Mouse (Mus musculus) heart, embryonic 11.5 days (tissue): ENCODE data around the gene Ap1s1. TPM values are rescaled to one million over a fixed set of nuclear protein-coding genes. Genes with fewer than 3 reads are reported as not detected.

Source experiments
- ATAC-seq: fragments of 200-750 bp; cut with Nextera tagmentation; replicated peaks from 2 replicates; pipeline ENCODE4 v1.8.0; 2017; ENCODE audit warnings: moderate library complexity; ENCODE audit not compliant: insufficient number of reproducible peaks, low FRiP score, low TSS enrichment
- H3K27ac ChIP-seq: fragments of 300-500 bp; sonication (generic); 2 replicates; pipeline ENCODE4 v1.5.1; 2014; ENCODE audit warnings: mild to moderate bottlenecking, low read depth, low read length
- H3K27me3 ChIP-seq: fragments of 300-500 bp; sonication (generic); 2 replicates; pipeline ENCODE4 v1.6.1; 2014; ENCODE audit warnings: mild to moderate bottlenecking, low read length, mixed read lengths; ENCODE audit not compliant: control insufficient read depth, insufficient read depth
- H3K36me3 ChIP-seq: fragments of 300-500 bp; sonication (generic); 2 replicates; pipeline ENCODE4 v1.6.1; 2014; ENCODE audit warnings: mild to moderate bottlenecking, low read length, moderate library complexity, mixed read lengths; ENCODE audit not compliant: control insufficient read depth, insufficient read depth
- H3K4me1 ChIP-seq: fragments of 300-500 bp; sonication (generic); 2 replicates; pipeline ENCODE4 v1.6.1; 2014; ENCODE audit warnings: low read length; ENCODE audit not compliant: control insufficient read depth, insufficient read depth
- H3K4me2 ChIP-seq: fragments of 300-500 bp; sonication (generic); 2 replicates; pipeline ENCODE4 v1.6.1; 2014; ENCODE audit warnings: mild to moderate bottlenecking, moderate library complexity
- H3K4me3 ChIP-seq: fragments of 300-500 bp; sonication (generic); 2 replicates; pipeline ENCODE4 v1.5.1; 2014; ENCODE audit warnings: low read depth, low read length
- H3K9ac ChIP-seq: fragments of 300-500 bp; sonication (generic); 2 replicates; pipeline ENCODE4 v1.6.1; 2014; ENCODE audit warnings: mild to moderate bottlenecking, low read depth, low read length, moderate library complexity
- H3K9me3 ChIP-seq: fragments of 300-500 bp; sonication (generic); replicated peaks from 2 replicates; pipeline ENCODE4 v1.6.1; 2016; ENCODE audit warnings: low read length; ENCODE audit not compliant: control insufficient read depth
- WGBS: fragments of 180-500 bp; shearing (Covaris S2); extraction: QIAGEN DNeasy Blood & Tissue Kit; methylation state at CpG from one replicate; pipeline ENCODE4 v1.1.7; 2014; ENCODE audit not compliant: insufficient replicate concordance; 5-methylcytosine and 5-hydroxymethylcytosine counted together
- microRNA counts: library from miRNA; unstranded; fragments of <30 nt; microRNA quantifications from one replicate; lab custom pipeline; 2015
- microRNA-seq: library from miRNA; unstranded; fragments of <30 nt; microRNA quantifications from one replicate; pipeline ENCODE4, GENCODE M21; 2016; ENCODE audit warnings: borderline number of aligned reads
- polyA plus RNA-seq: library from polyadenylated mRNA; unstranded; fragments of >200 nt; fragmentation: Nextera tagmentation; extraction: Ambion mirVana; gene quantifications from 2 replicates; pipeline ENCODE4 v1.2.1, GENCODE M21; 2014

Gene Ap1s1
- polyA plus RNA-seq, 1 experiment from 2014 or later: 131 TPM

GRCm38 (mm10) chr5:136989801-136990200, 56.1 kb downstream of the Ap1s1 start:
- H3K4me2 ChIP-seq: no peak overlapping the region
- no peak overlapping the region for H3K4me3 ChIP-seq
- 79% methylated on average over 6 of the region's 6 CpGs for WGBS
- H3K36me3 ChIP-seq: peaks cover 40% of the 10 kb centered on the region
- no peak overlapping the region for H3K9ac ChIP-seq
- H3K9me3 ChIP-seq: no peaks in the 10 kb centered on the region
- H3K4me1 ChIP-seq: peaks cover 12% of the 10 kb centered on the region; the same call in 1 of the 2 replicates
- no peak for ATAC-seq
- H3K27me3 ChIP-seq: no peaks in the 10 kb centered on the region
- no peak overlapping the region for H3K27ac ChIP-seq

GRCm38 (mm10) chr5:136988420-136988819, 57.5 kb downstream of the Ap1s1 start:
- Histone ChIP-seq H3K4me1 (peaks cover 12% of the 10 kb centered on the region; the same call in 1 of the 2 replicates), H3K36me3 (peaks cover 26% of the 10 kb centered on the region), H3K9ac (peak overlapping the region; percentile 85), H3K9me3 (no peaks in the 10 kb centered on the region), H3K27me3 (no peaks in the 10 kb centered on the region), H3K4me2 (peak overlapping the region; percentile 98), H3K4me3 (peak overlapping the region; percentile 82), H3K27ac (0 out of 2 replicates have a peak overlapping the region, but pooled peaks have one; percentile 22)
- 69% methylated on average over 7 of the region's 7 CpGs for WGBS
- ATAC-seq: no peak

GRCm38 (mm10) chr5:136987934-136988271, 58.0 kb downstream of the Ap1s1 start, which contains the start of gene Znhit1:
Gene Znhit1, minus strand, starts transcription at chr5:136988021.
- WGBS: 14% methylated on average over 12 of the region's 12 CpGs
- Histone ChIP-seq H3K9me3 (no peaks in the 10 kb centered on the region), H3K9ac (peak within 1 kb of the TSS; percentile 85), H3K36me3 (peaks cover 24% of the 10 kb centered on the region), H3K4me3 (peak within 1 kb of the TSS; percentile 82), H3K27ac (peak within 1 kb of the TSS; percentile 94), H3K27me3 (no peaks in the 10 kb centered on the region), H3K4me1 (peaks cover 12% of the 10 kb centered on the region; the same call in 1 of the 2 replicates), H3K4me2 (peak within 1 kb of the TSS; percentile 98)
- ATAC-seq: no peak

- Histone ChIP-seq H3K9me3 (no peaks in the 10 kb centered on the region), H3K27ac (peak overlapping the region; percentile 94), H3K4me3 (peak overlapping the region; percentile 82), H3K9ac (peak overlapping the region; percentile 85), H3K4me2 (peak overlapping the region; percentile 98), H3K4me1 (peaks cover 12% of the 10 kb centered on the region; the same call in 1 of the 2 replicates), H3K27me3 (no peaks in the 10 kb centered on the region), H3K36me3 (peaks cover 21% of the 10 kb centered on the region)
- under 1% methylated on average over 67 of the region's 67 CpGs for WGBS
- ATAC-seq: peak; percentile 66
Observed at GRCm38 (mm10) chr5:136987138-136987933, 58.6 kb downstream of the Ap1s1 start.

GRCm38 (mm10) chr5:136986695-136987137, 59.2 kb downstream of the Ap1s1 start, which contains the start of gene Plod3:
Gene Plod3, plus strand, starts transcription at chr5:136987019.
- no peaks in the 10 kb centered on the region for H3K9me3 ChIP-seq
- H3K4me3 ChIP-seq: peak within 1 kb of the TSS; percentile 82
- WGBS: under 1% methylated on average over 26 of the region's 26 CpGs
- peaks cover 17% of the 10 kb centered on the region for H3K36me3 ChIP-seq
- peak within 1 kb of the TSS; percentile 94 for H3K27ac ChIP-seq
- H3K4me2 ChIP-seq: peak within 1 kb of the TSS; percentile 98
- no peaks in the 10 kb centered on the region for H3K27me3 ChIP-seq
- peaks cover 12% of the 10 kb centered on the region; the same call in 1 of the 2 replicates for H3K4me1 ChIP-seq
- peak; percentile 86 for ATAC-seq
- peak within 1 kb of the TSS; percentile 85 for H3K9ac ChIP-seq

MicroRNAs encoded within 50 kb of the gene (microRNA counts, 519-probe panel; counts per million panel counts)
- 32.2 counts per million for microRNA mmu-miR-702 (lab: Ali Mortazavi, UCI)

Small RNAs within 50 kb of the gene (microRNA-seq; reads per million reads assigned to microRNA genes)
- gene Mir702: 31.8 reads per million, percentile 54 among the genes with 10 or more reads in this experiment

Other genes starting within 250 kb of the Ap1s1 start
- 13.3 and 16.3 TPM in 2 replicates for gene Col26a1, start 162.9 kb downstream of the Ap1s1 start, polyA plus RNA-seq
- 41.4 and 45.5 TPM in 2 replicates for gene Ift22, start 138.0 kb downstream of the Ap1s1 start, polyA plus RNA-seq
- 279 and 286 TPM in 2 replicates for gene Fis1, start 92.9 kb downstream of the Ap1s1 start, polyA plus RNA-seq
- gene Cldn15, start 79.5 kb downstream of the Ap1s1 start, polyA plus RNA-seq: 1.3 and 1.9 TPM in 2 replicates
- 33.0 and 36.4 TPM in 2 replicates for gene Plod3, start 59.1 kb downstream of the Ap1s1 start, polyA plus RNA-seq
- gene Znhit1, start 58.1 kb downstream of the Ap1s1 start, polyA plus RNA-seq: 92.4 and 92.9 TPM in 2 replicates
- 0.20 TPM in 1 of 2 replicates, not detected in the other for gene Vgf, start 19.7 kb downstream of the Ap1s1 start, polyA plus RNA-seq
- 0.52 and 0.97 TPM in 2 replicates for gene Serpine1, start 26.1 kb upstream of the Ap1s1 start, polyA plus RNA-seq
- gene Trim56, start 70.1 kb upstream of the Ap1s1 start, polyA plus RNA-seq: 5.8 and 9.4 TPM in 2 replicates
- not detected in 2 replicates for gene Muc3, start 103.2 kb upstream of the Ap1s1 start, polyA plus RNA-seq
- gene Muc3a, start 166.3 kb upstream of the Ap1s1 start, polyA plus RNA-seq: 0.27 and 0.45 TPM in 2 replicates
- 20.3 and 22.2 TPM in 2 replicates for gene Ache, start 241.4 kb upstream of the Ap1s1 start, polyA plus RNA-seq
- 9.1 and 10.3 TPM in 2 replicates for gene Ufsp1, start 248.5 kb upstream of the Ap1s1 start, polyA plus RNA-seq